In the genomic region with DNA sequence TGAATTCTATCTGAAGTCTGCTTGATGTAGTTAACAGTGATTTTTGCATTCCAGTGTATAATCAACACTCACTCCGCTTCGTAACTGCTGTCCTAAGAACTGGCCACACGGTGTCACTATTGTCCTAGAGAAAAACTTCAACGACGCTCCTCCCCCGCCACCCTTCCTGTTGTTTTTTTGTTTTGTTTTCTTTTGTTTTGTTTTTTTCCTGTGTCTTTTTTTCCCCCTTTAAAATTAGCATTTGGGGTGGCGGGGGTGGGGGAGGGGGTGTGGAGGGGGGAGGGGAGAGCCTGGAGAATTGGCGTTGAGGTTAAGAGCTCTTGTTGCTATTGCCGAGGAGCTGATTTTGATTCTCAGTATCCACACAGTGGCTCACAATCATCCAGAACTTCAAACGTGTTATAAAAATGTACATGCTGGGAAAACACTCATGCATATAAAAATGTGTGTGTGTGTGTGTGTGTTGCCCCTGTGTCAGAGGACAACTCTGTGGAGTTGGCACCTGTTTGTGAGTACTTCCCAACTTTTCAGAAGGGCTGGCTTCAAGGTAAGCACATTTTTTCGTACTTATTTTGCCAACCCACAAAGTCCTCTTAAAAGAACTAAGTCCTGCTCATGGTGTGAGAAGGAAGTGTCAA, we compare ENCODE assay signal across 1 mouse cellular context.
A peak's percentile ranks its signal among the peaks of the same experiment; 100 is the strongest.
TF ChIP-seq lines count a peak whose summit lies in the region.

No protein-coding gene starts in this region.

TF ChIP-seq in CH12.LX, 34 proteins besides CTCF, POLR2A, EP300 and RAD21:
- TF ChIP-seq BHLHE40 (IDR thresholded peaks at IDR 0.05; ENCODE audit: low read depth, low read length): 0 out of 2 replicates have a peak, but pooled peaks have one; percentile 7
- peak; percentile 40; the same call in 1 of the 2 replicates for TF ChIP-seq CHD2 (IDR thresholded peaks at IDR 0.05; ENCODE audit: low read length)
- no peak for TF ChIP-seq USF2 (conservative IDR thresholded peaks at IDR 0.05; ENCODE audit: low read depth, low read length)
- peak; percentile 63 for TF ChIP-seq SMC3 (IDR thresholded peaks at IDR 0.05; ENCODE audit: low read depth, low read length)
- no peak for TF ChIP-seq NRF1 (IDR thresholded peaks at IDR 0.05; ENCODE audit: low read depth, low read length)
- TF ChIP-seq ZNF384 (IDR thresholded peaks at IDR 0.05; ENCODE audit: low read depth, low read length): peak; percentile 52
- 0 out of 2 replicates have a peak, but pooled peaks have one; percentile 18 for TF ChIP-seq MAZ (IDR thresholded peaks at IDR 0.05; ENCODE audit: low read depth, low read length)
- TF ChIP-seq E2F4 (IDR thresholded peaks at IDR 0.05; ENCODE audit: insufficient replicate concordance, low read depth, low read length): no peak
- no peak for TF ChIP-seq MEF2A (IDR thresholded peaks at IDR 0.05; ENCODE audit: borderline replicate concordance, low read depth, low read length)
- no peak for TF ChIP-seq MAX (IDR thresholded peaks at IDR 0.05; ENCODE audit: low read length)
- TF ChIP-seq HCFC1 (IDR thresholded peaks at IDR 0.05; ENCODE audit: low read depth, low read length): no peak
- TF ChIP-seq MXI1 (IDR thresholded peaks at IDR 0.05; ENCODE audit: low read depth, low read length): no peak
- 0 out of 2 replicates have a peak, but pooled peaks have one; percentile 33 for TF ChIP-seq ELF1 (IDR thresholded peaks at IDR 0.05; ENCODE audit: low read depth, low read length)
